Mouse (Mus musculus) liver, adult (tissue): ENCODE data around the gene Rplp2.

Experiments used
- GATA4 ChIP-seq: IDR thresholded peaks from 2 replicates; pipeline ENCODE4 v1.6.1; 2014; ENCODE audit warnings: mild to moderate bottlenecking, low read length; ENCODE audit not compliant: insufficient replicate concordance

Rplp2 gene

DNA sequence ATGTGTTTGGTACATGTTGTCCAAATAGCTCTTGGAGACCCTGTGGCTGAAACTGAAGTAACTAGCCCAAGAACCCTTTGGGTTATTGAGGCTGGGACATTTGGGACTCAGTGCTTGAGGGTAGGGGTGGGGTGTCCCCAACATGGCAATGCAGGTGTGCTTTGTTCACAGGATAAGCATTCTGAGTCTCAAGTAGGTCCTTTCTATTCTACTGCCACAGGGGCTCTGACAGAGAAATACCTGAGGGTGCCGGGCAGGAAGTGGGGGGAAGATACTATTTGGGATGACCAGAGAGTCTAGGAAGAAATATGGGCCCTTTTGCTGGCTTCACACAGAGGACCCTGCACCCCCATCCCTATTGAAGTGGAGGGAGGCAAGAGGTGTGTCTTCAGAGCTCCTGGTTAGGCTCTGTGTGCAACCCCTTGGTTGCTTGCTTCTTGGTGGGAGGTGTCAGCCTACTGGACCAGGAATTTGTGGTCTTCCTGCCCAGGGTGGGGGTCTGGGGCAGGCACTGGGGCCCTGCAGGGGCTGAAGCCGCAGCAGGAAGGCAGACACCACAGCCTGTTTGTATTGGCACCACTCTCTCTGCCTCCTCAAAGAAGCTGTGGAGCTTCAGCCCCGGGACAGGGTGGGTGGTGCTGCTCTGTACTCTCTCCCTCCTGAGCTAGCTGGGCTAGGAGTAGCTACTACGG is 30.6 kb downstream of the Rplp2 start:
- TF ChIP-seq GATA4: no peak

GRCm38 (mm10) chr7:141478270-141478748 is 31.1 kb downstream of the Rplp2 start:
- no peak for TF ChIP-seq GATA4

- TF ChIP-seq GATA4: no peak
These were observed 33.8 kb downstream of the Rplp2 start for GRCm38 (mm10) chr7:141480842-141481497.

DNA sequence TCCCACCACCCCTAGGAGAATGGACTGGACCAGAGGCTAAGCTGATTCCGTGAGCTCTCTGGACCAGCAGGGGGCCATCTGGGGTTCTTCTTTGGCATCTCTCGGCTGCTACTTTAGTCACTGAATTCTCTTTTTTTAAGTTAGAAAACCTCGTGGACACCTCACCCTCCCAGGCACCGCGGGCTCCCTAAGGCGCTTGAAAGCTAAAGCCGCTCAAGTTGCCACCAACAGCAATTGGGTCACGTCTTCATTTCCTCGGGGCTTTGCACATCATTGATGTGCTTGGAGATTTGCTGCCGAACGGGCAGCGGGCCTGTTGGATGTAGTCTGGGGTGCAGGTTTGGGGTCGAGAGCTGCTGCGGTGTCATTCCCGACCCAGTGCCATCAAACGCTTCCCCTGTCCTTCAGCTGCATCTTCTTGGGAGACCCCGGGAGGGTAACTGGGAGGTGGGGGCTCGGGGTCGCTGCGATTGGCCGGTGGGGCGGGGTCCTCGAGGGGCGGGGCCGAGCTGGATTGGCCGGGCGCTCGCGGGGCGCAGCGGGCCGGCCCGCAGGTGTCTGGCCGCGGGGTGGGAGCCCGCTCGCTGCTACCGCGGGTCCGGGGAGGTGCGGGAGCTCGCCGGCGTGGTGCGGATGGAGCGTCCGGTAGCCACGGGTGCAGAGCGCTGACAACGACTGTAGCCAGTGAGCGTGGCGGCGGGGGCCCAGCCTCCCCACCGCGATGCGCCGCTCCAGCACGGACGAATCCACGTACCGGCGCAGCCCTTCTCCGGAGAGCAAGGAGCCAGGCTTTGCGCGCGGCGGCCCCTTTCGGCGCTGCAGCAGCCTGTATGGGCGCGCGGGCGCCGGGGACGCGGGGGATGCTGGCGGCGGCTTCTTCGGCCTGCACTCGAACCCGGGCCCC is 34.6 kb downstream of the Rplp2 start:
- no peak for TF ChIP-seq GATA4

DNA sequence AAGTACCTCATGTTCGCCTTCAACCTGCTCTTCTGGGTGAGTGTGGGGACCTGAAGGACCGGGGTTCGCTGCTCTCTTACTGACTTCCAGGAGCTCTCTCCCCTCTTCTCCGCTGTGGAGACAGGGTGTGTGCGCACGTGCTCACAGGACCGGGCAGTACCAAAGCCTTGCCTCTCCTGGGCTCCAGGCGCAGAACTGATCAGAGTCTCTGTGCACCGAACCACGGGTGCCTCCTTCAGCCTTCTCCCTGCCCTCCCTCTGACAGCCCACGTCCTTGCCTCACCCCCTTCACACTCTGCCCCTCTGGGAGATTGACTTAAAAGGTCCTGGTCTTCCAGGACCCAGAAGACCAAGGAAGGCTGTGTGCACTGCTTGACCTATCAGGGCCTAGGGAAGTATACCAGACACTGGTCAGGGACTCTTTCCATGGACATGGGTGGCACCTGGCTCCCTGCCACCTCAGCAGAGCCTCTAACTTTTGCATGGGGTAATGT is 35.4 kb downstream of the Rplp2 start:
- TF ChIP-seq GATA4: no peak

- TF ChIP-seq GATA4: no peak
These were observed 36.0 kb downstream of the Rplp2 start for GRCm38 (mm10) chr7:141483114-141483653.

DNA sequence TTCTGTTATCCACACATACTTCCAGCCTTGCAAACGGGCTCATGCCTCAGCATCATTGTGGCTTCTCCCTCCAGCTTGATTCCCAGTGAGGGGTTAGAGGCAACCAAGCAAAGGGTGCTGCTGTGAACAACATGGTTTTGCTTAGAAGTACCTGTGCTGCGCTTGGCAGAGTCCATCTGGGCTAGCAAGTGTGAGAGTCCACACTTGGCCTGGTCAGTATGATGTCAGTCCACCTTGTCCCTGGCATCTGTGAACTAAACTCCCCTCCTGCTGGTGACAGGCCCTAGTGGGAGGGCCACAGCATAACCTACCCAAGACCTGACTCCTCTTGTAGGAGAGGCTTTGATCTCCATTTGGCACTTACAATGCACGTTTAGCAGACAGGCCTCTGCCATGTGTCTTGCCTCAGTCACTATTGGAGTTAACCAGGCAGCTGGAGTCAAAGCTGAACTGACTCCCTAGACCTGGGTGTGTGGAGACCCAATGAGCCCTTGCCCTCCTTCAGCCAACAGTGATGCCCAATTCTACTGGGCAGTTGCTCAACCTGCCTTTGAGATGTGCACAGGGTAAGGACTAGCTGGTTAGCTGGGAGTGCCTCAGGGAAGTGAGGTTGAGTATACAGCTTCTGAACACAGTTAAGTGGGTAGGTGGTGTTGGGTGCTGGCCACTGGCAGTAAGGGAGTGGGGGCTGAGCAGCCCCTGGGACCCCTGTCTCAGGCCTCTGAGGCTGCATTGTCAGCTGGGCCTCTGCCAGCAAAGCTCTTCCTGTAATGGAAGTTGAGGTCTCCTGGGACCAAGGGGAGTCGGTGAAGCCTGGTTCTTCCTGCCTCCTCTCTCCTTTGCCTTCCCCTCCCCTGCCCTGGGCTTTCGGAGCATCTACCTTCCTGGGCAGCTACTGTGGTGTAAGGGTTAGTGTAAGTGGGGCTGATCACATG is 37.3 kb downstream of the Rplp2 start:
- TF ChIP-seq GATA4: no peak

- no peak for TF ChIP-seq GATA4
These were observed 38.0 kb downstream of the Rplp2 start for GRCm38 (mm10) chr7:141485186-141485585.

- no peak for TF ChIP-seq GATA4
These were observed 38.4 kb downstream of the Rplp2 start for GRCm38 (mm10) chr7:141485606-141486005.

DNA sequence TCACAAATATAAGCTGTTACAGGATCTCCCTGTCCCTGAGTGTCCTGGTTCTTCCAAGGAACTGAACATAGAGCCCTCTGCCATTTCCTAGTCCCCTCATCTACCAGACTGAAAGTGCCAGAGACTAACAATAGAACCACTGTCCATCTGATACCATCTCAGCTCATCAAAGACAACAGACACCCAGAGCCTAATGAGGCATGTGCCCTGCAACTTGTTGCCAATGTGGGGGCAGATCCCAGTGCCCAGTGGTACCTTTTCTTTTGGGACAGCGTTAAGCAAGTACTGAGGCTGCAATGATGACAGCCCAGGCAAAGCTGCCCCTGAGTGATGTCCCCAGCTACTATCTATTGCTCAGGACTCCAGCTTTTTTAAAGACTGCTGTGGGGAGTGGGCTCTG is 39.1 kb downstream of the Rplp2 start:
- no peak for TF ChIP-seq GATA4

DNA sequence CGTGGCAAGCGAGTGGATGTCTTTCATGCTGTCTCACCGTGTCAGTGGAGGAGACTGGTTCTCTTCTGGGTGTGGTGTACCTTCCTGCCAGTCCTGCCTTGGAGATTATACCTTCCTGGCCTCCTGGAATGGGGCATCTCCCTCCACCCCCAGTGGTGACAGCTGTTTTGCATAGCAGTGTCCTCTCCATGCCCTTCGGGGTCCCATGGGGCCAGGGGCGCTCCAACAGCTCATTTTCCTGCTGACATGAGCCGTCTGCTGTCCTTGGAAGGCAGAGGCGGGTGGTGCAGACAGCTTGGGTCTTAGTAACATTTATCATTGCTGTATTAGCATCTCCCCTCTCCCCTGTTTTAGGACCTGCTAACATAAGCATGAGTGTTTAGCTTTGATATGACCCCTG is 40.0 kb downstream of the Rplp2 start:
- no peak for TF ChIP-seq GATA4

DNA sequence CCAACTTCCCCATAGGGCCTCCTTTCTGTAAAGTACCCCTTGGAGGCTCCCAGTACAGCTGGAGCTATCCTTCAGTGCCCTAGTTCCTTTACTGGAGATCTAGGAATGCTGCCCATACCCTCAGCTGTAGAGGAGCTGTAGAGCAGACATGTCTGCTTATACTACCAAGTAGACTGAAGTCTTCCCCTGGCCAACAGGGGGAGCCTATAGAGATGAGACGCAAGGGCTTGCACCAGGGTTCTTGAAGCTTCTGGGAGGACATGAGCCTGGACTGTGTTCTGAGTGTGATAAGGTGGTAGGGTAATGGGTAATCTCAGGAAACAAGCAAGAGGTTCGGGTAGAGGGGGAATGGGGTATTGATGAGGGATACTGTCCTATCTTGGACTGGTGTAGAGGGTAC is 44.0 kb downstream of the Rplp2 start:
- TF ChIP-seq GATA4: no peak

GRCm38 (mm10) chr7:141492738-141493137 is 45.6 kb downstream of the Rplp2 start:
- TF ChIP-seq GATA4: no peak

DNA sequence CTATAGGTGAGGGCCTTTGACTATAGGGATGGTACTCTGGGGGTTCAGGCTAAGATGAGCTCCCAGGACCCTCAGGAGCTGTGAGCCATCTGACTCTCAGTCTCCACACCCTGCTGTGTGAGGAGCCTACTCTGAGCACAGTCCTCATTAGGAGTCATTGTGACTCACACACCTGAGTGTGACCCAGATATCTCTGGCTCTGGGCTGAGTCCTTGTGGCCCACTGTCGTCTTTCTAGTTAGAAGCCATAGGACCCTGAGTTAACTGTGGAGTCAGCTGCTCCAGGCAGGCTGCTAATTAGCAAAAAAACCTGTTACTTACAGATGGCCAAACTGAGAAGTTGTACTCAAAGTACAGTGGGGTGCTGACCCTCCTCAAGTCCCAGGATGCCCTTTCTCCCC is 46.6 kb downstream of the Rplp2 start:
- no peak for TF ChIP-seq GATA4
